Mouse (Mus musculus) embryonic facial prominence, embryonic 14.5 days (tissue): ENCODE measurements around the gene Adcy7. TPM values are rescaled to one million over a fixed set of nuclear protein-coding genes. Genes with fewer than 3 reads are reported as not detected.

ENCODE experiments used
- ATAC-seq: fragments of 200-750 bp; cut with Nextera tagmentation; 2 replicates; pipeline ENCODE4 v1.8.0; 2017; ENCODE audit warnings: low read depth, moderate number of reproducible peaks, moderate TSS enrichment
- DNase-seq: peaks from one replicate; pipeline ENCODE4 v3.0.0-alpha.2; 2015; ENCODE audit warnings: low spot score
- H3K27ac ChIP-seq: fragments of 300-500 bp; sonication (generic); replicated peaks from 2 replicates; pipeline ENCODE4 v1.5.1; 2014; ENCODE audit warnings: low read depth, mild to moderate bottlenecking, low read length, moderate library complexity
- H3K27me3 ChIP-seq: fragments of 300-500 bp; sonication (generic); replicated peaks from 2 replicates; pipeline ENCODE4 v1.6.1; 2014; ENCODE audit warnings: low read length; ENCODE audit not compliant: control insufficient read depth, insufficient read depth
- H3K36me3 ChIP-seq: fragments of 300-500 bp; sonication (generic); 2 replicates; pipeline ENCODE4 v1.6.1; 2014; ENCODE audit warnings: low read length, mixed read lengths; ENCODE audit not compliant: control insufficient read depth, insufficient read depth
- H3K4me1 ChIP-seq: fragments of 300-500 bp; sonication (generic); 2 replicates; pipeline ENCODE4 v1.6.1; 2014; ENCODE audit warnings: antibody characterized with exemption, low read length; ENCODE audit not compliant: control insufficient read depth, insufficient read depth
- H3K4me2 ChIP-seq: fragments of 300-500 bp; sonication (generic); 2 replicates; pipeline ENCODE4 v1.6.1; 2014; ENCODE audit warnings: low read depth, mild to moderate bottlenecking, low read length, moderate library complexity, mixed read lengths
- H3K4me3 ChIP-seq: fragments of 300-500 bp; sonication (generic); 2 replicates; pipeline ENCODE4 v1.5.1; 2014; ENCODE audit warnings: low read depth, mild to moderate bottlenecking, low read length
- H3K9ac ChIP-seq: fragments of 300-500 bp; sonication (generic); 2 replicates; pipeline ENCODE4 v1.6.1; 2014; ENCODE audit warnings: low read depth, mild to moderate bottlenecking, low read length, moderate library complexity, mixed read lengths
- H3K9me3 ChIP-seq: fragments of 300-500 bp; sonication (generic); 2 replicates; pipeline ENCODE4 v1.6.1; 2016; ENCODE audit warnings: low read length; ENCODE audit not compliant: control insufficient read depth
- WGBS: fragments of 180-500 bp; shearing (Covaris S2); extraction: QIAGEN DNeasy Blood & Tissue Kit; methylation state at CpG from one replicate; pipeline ENCODE4 v1.1.7; 2014; 5-methylcytosine and 5-hydroxymethylcytosine counted together
- polyA plus RNA-seq: library from polyadenylated mRNA; unstranded; fragments of >200 nt; fragmentation: Nextera tagmentation; extraction: Ambion mirVana; gene quantifications from 2 replicates; pipeline ENCODE4 v1.2.1, GENCODE M21; 2014

Adcy7 gene
- polyA plus RNA-seq, 1 experiment from 2014 or later: 7.3 TPM

GRCm38 (mm10) chr8:88241871-88242270 lies 30.3 kb upstream of the Adcy7 start:
- no peaks in the 10 kb centered on the region for H3K9me3 ChIP-seq
- 70% methylated on average over 4 of the region's 4 CpGs for WGBS
- H3K4me2 ChIP-seq: no peak overlapping the region
- H3K27me3 ChIP-seq: no peaks in the 10 kb centered on the region
- no peak overlapping the region for H3K4me3 ChIP-seq
- H3K4me1 ChIP-seq: no peaks in the 10 kb centered on the region; the same call in 1 of the 2 replicates
- no peak overlapping the region for H3K27ac ChIP-seq
- H3K36me3 ChIP-seq: peaks cover 13% of the 10 kb centered on the region; the same call in 1 of the 2 replicates
- H3K9ac ChIP-seq: no peak overlapping the region
- DNase-seq (no peak), ATAC-seq (no peak)

GRCm38 (mm10) chr8:88244298-88244697 lies 27.9 kb upstream of the Adcy7 start:
- 79% methylated on average over 4 of the region's 4 CpGs for WGBS
- no peaks in the 10 kb centered on the region for H3K4me1 ChIP-seq
- no peak overlapping the region for H3K9ac ChIP-seq
- H3K4me3 ChIP-seq: no peak overlapping the region
- H3K9me3 ChIP-seq: no peaks in the 10 kb centered on the region
- H3K27ac ChIP-seq: no peak overlapping the region
- peak; percentile 67; the same call in 1 of the 2 replicates for ATAC-seq
- peaks cover 33% of the 10 kb centered on the region for H3K36me3 ChIP-seq
- peak; percentile 35 for DNase-seq
- H3K27me3 ChIP-seq: no peaks in the 10 kb centered on the region
- H3K4me2 ChIP-seq: no peak overlapping the region

GRCm38 (mm10) chr8:88252791-88253190 lies 19.4 kb upstream of the Adcy7 start:
- H3K36me3 ChIP-seq: peaks cover 76% of the 10 kb centered on the region
- no peaks in the 10 kb centered on the region for H3K9me3 ChIP-seq
- H3K27ac ChIP-seq: no peak overlapping the region
- H3K27me3 ChIP-seq: no peaks in the 10 kb centered on the region
- ATAC-seq: no peak
- no peak overlapping the region for H3K9ac ChIP-seq
- no peak overlapping the region for H3K4me3 ChIP-seq
- peak; percentile 44 for DNase-seq
- H3K4me1 ChIP-seq: no peaks in the 10 kb centered on the region
- no peak overlapping the region for H3K4me2 ChIP-seq
- 71% methylated on average over 3 of the region's 3 CpGs for WGBS

- Histone ChIP-seq H3K4me3 (no peak overlapping the region), H3K4me2 (no peak overlapping the region), H3K27me3 (no peaks in the 10 kb centered on the region), H3K27ac (no peak overlapping the region), H3K9ac (no peak overlapping the region), H3K36me3 (peaks cover 64% of the 10 kb centered on the region), H3K4me1 (no peaks in the 10 kb centered on the region), H3K9me3 (no peaks in the 10 kb centered on the region)
- 87% methylated on average over 7 of the region's 7 CpGs for WGBS
- DNase-seq (no peak), ATAC-seq (no peak)
Measured at GRCm38 (mm10) chr8:88254957-88255356, 17.2 kb upstream of the Adcy7 start.

GRCm38 (mm10) chr8:88258024-88258423 lies 14.2 kb upstream of the Adcy7 start:
- H3K9me3 ChIP-seq: no peaks in the 10 kb centered on the region
- DNase-seq: no peak
- ATAC-seq: no peak
- H3K36me3 ChIP-seq: peaks cover 54% of the 10 kb centered on the region
- H3K4me3 ChIP-seq: no peak overlapping the region
- H3K27me3 ChIP-seq: no peaks in the 10 kb centered on the region
- 63% methylated on average over 6 of the region's 6 CpGs for WGBS
- no peak overlapping the region for H3K27ac ChIP-seq
- H3K9ac ChIP-seq: no peak overlapping the region
- H3K4me2 ChIP-seq: no peak overlapping the region
- no peaks in the 10 kb centered on the region for H3K4me1 ChIP-seq

- Histone ChIP-seq H3K9ac (no peak overlapping the region), H3K36me3 (peaks cover 51% of the 10 kb centered on the region), H3K4me2 (no peak overlapping the region), H3K27me3 (no peaks in the 10 kb centered on the region), H3K9me3 (no peaks in the 10 kb centered on the region), H3K4me1 (0 out of 2 replicates have a peak, but pooled peaks cover 3% of the 10 kb centered on the region), H3K4me3 (no peak overlapping the region), H3K27ac (no peak overlapping the region)
- ATAC-seq (no peak), DNase-seq (no peak)
- 80% methylated on average over 11 of the region's 11 CpGs for WGBS
Measured at GRCm38 (mm10) chr8:88258544-88258943, 13.7 kb upstream of the Adcy7 start.

DNA sequence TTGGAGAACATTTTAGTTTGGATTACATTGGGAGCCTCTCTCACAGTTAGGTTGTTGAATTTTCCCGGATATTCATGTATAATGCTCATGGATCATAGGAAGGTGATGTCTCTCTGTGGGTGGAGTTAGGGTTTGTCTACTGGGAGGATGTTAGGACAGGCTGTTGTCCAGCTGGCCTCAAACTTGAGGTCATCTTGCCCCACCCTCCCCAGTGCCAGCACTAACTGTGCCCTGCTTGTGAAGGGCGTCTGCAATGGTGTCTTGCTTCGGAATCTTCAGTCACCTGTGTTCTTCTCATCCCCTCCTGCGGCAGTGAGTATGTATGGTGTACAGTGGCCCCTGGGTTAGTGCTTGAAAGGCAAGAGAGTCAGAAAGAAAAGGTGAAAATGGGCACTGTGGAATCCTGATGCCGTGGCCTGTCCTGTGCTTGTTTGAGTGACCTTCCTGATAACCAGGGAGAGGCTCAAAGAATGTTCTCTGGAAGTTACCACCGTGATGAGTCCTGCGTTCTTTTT lies 11.7 kb upstream of the Adcy7 start:
- H3K4me1 ChIP-seq: 0 out of 2 replicates have a peak, but pooled peaks cover 6% of the 10 kb centered on the region
- ATAC-seq: no peak
- H3K9ac ChIP-seq: no peak overlapping the region
- H3K9me3 ChIP-seq: no peaks in the 10 kb centered on the region
- H3K4me2 ChIP-seq: no peak overlapping the region
- no peak overlapping the region for H3K27ac ChIP-seq
- H3K4me3 ChIP-seq: no peak overlapping the region
- 92% methylated on average over 7 of the region's 7 CpGs for WGBS
- H3K36me3 ChIP-seq: peaks cover 35% of the 10 kb centered on the region
- H3K27me3 ChIP-seq: no peaks in the 10 kb centered on the region
- no peak for DNase-seq

GRCm38 (mm10) chr8:88262831-88263635 lies 9.2 kb upstream of the Adcy7 start:
- Histone ChIP-seq H3K4me1 (0 out of 2 replicates have a peak, but pooled peaks cover 6% of the 10 kb centered on the region), H3K4me3 (no peak overlapping the region), H3K27ac (peak overlapping the region; percentile 49; the same call in 1 of the 2 replicates), H3K9me3 (no peaks in the 10 kb centered on the region), H3K4me2 (no peak overlapping the region), H3K9ac (0 out of 2 replicates have a peak overlapping the region, but pooled peaks have one; percentile 6), H3K36me3 (peaks cover 13% of the 10 kb centered on the region; the same call in 1 of the 2 replicates), H3K27me3 (no peaks in the 10 kb centered on the region)
- WGBS: 40% methylated on average over 14 of the region's 14 CpGs
- DNase-seq: peak; percentile 71
- no peak; the same call in 1 of the 2 replicates for ATAC-seq
